Mouse (Mus musculus) myocyte (in vitro differentiated cells): ENCODE measurements around the gene Parm1.

Experiments
- CEBPB ChIP-seq: IDR thresholded peaks from 2 replicates; pipeline ENCODE4 v1.6.1; 2011; ENCODE audit warnings: mild to moderate bottlenecking, moderate library complexity; ENCODE audit not compliant: poor library complexity, insufficient read depth, severe bottlenecking
- E2F4 ChIP-seq: IDR thresholded peaks from one replicate; pipeline ENCODE4 v1.6.1; 2011; ENCODE audit warnings: mild to moderate bottlenecking, control low read depth, moderate library complexity; ENCODE audit not compliant: insufficient read depth
- MAX ChIP-seq: IDR thresholded peaks from one replicate; pipeline ENCODE4 v1.6.1; 2011; ENCODE audit warnings: low read depth, mild to moderate bottlenecking, control low read depth
- MYOD1 ChIP-seq, 3 experiments: IDR thresholded peaks; one replicate each; pipeline ENCODE4 v1.6.1; 2011; ENCODE audit warnings: control low read depth in 2 of 3, low read depth in 2 of 3, mild to moderate bottlenecking in 2 of 3, moderate library complexity in 1 of 3; ENCODE audit not compliant: insufficient read length in 2 of 3, control insufficient read depth in 1 of 3
- MYOG ChIP-seq, 3 experiments: IDR thresholded peaks; one replicate each; pipeline ENCODE4 v1.6.1; 2011; ENCODE audit warnings: control low read depth in 2 of 3, low read depth in 2 of 3, mild to moderate bottlenecking in 2 of 3; ENCODE audit not compliant: insufficient read length in 2 of 3, control insufficient read depth in 1 of 3, insufficient read depth in 1 of 3
- POLR2A ChIP-seq: IDR thresholded peaks from one replicate; pipeline ENCODE4 v1.6.1; 2011; ENCODE audit warnings: low read depth, mild to moderate bottlenecking, control low read depth, moderate library complexity; ENCODE audit not compliant: insufficient read length
- POLR2AphosphoS2 ChIP-seq: IDR thresholded peaks from one replicate; pipeline ENCODE4 v1.6.1; 2011; ENCODE audit warnings: low read depth, control low read depth; ENCODE audit not compliant: insufficient read length
- REST ChIP-seq: IDR thresholded peaks from one replicate; pipeline ENCODE4 v1.6.1; 2011; ENCODE audit warnings: mild to moderate bottlenecking, control low read depth, moderate library complexity; ENCODE audit not compliant: insufficient read depth, insufficient read length
- SRF ChIP-seq: IDR thresholded peaks from one replicate; pipeline ENCODE4 v1.6.1; 2011; ENCODE audit warnings: low read depth; ENCODE audit not compliant: control insufficient read depth, insufficient read length
- TCF12 ChIP-seq: IDR thresholded peaks from one replicate; pipeline ENCODE4 v1.6.1; 2011; ENCODE audit warnings: mild to moderate bottlenecking, control low read depth; ENCODE audit not compliant: poor library complexity, insufficient read depth, severe bottlenecking
- USF1 ChIP-seq: IDR thresholded peaks from one replicate; pipeline ENCODE4 v1.6.1; 2011; ENCODE audit warnings: low read depth, mild to moderate bottlenecking, control low read depth, moderate library complexity

DNA sequence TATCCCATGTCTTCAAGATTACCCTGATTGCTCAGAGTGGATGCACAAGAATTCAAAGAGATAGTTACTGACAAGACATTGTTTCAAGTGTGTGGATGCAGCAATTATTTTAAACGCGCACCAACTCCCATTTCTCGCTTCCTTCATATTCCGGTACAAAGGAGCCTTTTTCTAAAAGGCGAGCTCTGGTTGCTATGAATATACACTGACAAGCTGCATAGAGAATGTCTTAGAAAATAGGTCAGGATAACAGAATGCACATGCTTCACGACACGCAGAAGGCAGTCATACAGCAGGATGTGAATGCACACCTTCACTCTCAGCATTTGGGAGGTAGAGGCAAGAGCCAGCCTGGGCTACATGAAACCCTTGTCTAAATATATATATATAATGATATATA lies 42.2 kb upstream of the Parm1 start:
- no peak for TF ChIP-seq POLR2A
- TF ChIP-seq MAX, result no peak
- no peak for TF ChIP-seq POLR2AphosphoS2
- no peak for TF ChIP-seq TCF12
- TF ChIP-seq MYOD1 (IDR thresholded peaks at IDR 0.05; ENCODE audit: control insufficient read depth in 1 of 3, insufficient read length in 2 of 3, low read depth in 2 of 3), result no peak
- TF ChIP-seq USF1, result no peak
- no peak for TF ChIP-seq E2F4
- TF ChIP-seq REST, result no peak
- TF ChIP-seq SRF, result no peak
- TF ChIP-seq CEBPB, result no peak
- TF ChIP-seq MYOG (IDR thresholded peaks at IDR 0.05; ENCODE audit: control insufficient read depth in 1 of 3, insufficient read depth in 1 of 3, insufficient read length in 2 of 3, low read depth in 2 of 3), result no peak
